Mouse (Mus musculus): ENCODE results near the gene Rab40b. TPM values are rescaled to one million over a fixed set of nuclear protein-coding genes. Genes with fewer than 3 reads are reported as not detected.

Gene Rab40b
- 11.4 and 11.9 TPM in 2 replicates for polyA plus RNA-seq (2015; fragmentation: Nextera tagmentation; extraction: Ambion mirVana)

- peak within 1 kb of the TSS; percentile 51 for H3K9ac ChIP-seq
- peak within 1 kb of the TSS; percentile 46 for H3K27ac ChIP-seq
- H3K4me1 ChIP-seq: peaks cover 13% of the 10 kb centered on the region
- peak; percentile 99 for ATAC-seq (replicated peaks)
- no peaks in the 10 kb centered on the region for H3K27me3 ChIP-seq (replicated peaks)
- no peaks in the 10 kb centered on the region for H3K9me3 ChIP-seq
- H3K36me3 ChIP-seq (replicated peaks): no peaks in the 10 kb centered on the region
- H3K4me2 ChIP-seq: peak within 1 kb of the TSS; percentile 70
- under 1% methylated on average over 61 of the region's 61 CpGs for WGBS
- peak within 1 kb of the TSS; percentile 62 for H3K4me3 ChIP-seq
Observed at GRCm38 (mm10) chr11:121387750-121388553, at the start of gene Rab40b. TSS of gene Rab40b (minus strand) at chr11:121388251.

- no peak for ATAC-seq (replicated peaks)
Observed at GRCm38 (mm10) chr11:121437236-121437635, 49.2 kb upstream of the Rab40b start.

GRCm38 (mm10) chr11:121434156-121435155 is 46.4 kb upstream of the Rab40b start, which contains the start of gene Fn3k:
TSS of gene Fn3k (plus strand) at chr11:121434913.
- no peaks in the 10 kb centered on the region for H3K36me3 ChIP-seq (replicated peaks)
- H3K4me2 ChIP-seq: peak within 1 kb of the TSS; percentile 88
- peak within 1 kb of the TSS; percentile 53 for H3K4me3 ChIP-seq
- no peaks in the 10 kb centered on the region for H3K9me3 ChIP-seq
- no peaks in the 10 kb centered on the region for H3K27me3 ChIP-seq (replicated peaks)
- ATAC-seq (replicated peaks): peak; percentile 98
- peaks cover 26% of the 10 kb centered on the region for H3K4me1 ChIP-seq
- H3K27ac ChIP-seq: peak within 1 kb of the TSS; percentile 71
- 6% methylated on average over 30 of the region's 30 CpGs for WGBS
- H3K9ac ChIP-seq: peak within 1 kb of the TSS; percentile 53

More at GRCm38 (mm10) chr11:121437236-121437635, 49.2 kb upstream of the Rab40b start:
- no peak overlapping the region for H3K27ac ChIP-seq
- no peak overlapping the region for H3K4me3 ChIP-seq
- peaks cover 26% of the 10 kb centered on the region for H3K4me1 ChIP-seq
- WGBS: 78% methylated on average over 5 of the region's 5 CpGs
- no peaks in the 10 kb centered on the region for H3K9me3 ChIP-seq
- H3K4me2 ChIP-seq: no peak overlapping the region
- no peaks in the 10 kb centered on the region for H3K36me3 ChIP-seq (replicated peaks)
- H3K27me3 ChIP-seq (replicated peaks): no peaks in the 10 kb centered on the region
- H3K9ac ChIP-seq: no peak overlapping the region

GRCm38 (mm10) chr11:121433397-121433796 is 45.3 kb upstream of the Rab40b start:
- no peak overlapping the region for H3K27ac ChIP-seq
- H3K9ac ChIP-seq: no peak overlapping the region
- no peak overlapping the region for H3K4me2 ChIP-seq
- H3K27me3 ChIP-seq (replicated peaks): no peaks in the 10 kb centered on the region
- peaks cover 20% of the 10 kb centered on the region for H3K4me1 ChIP-seq
- no peaks in the 10 kb centered on the region for H3K36me3 ChIP-seq (replicated peaks)
- no peaks in the 10 kb centered on the region for H3K9me3 ChIP-seq
- H3K4me3 ChIP-seq: no peak overlapping the region
- WGBS: 87% methylated on average over 4 of the region's 4 CpGs
- ATAC-seq (replicated peaks): no peak

- H3K27ac ChIP-seq: peak overlapping the region; percentile 76
- no peaks in the 10 kb centered on the region for H3K27me3 ChIP-seq (replicated peaks)
- ATAC-seq (replicated peaks): peak; percentile 81; the same call in 1 of the 2 replicates
- H3K4me3 ChIP-seq: peak overlapping the region; percentile 86
- H3K4me1 ChIP-seq: peaks cover 16% of the 10 kb centered on the region
- H3K36me3 ChIP-seq (replicated peaks): no peaks in the 10 kb centered on the region
- H3K9me3 ChIP-seq: no peaks in the 10 kb centered on the region
- under 1% methylated on average over 28 of the region's 28 CpGs for WGBS
- H3K9ac ChIP-seq: peak overlapping the region; percentile 63
- peak overlapping the region; percentile 90 for H3K4me2 ChIP-seq
Observed at GRCm38 (mm10) chr11:121421553-121422173, 33.6 kb upstream of the Rab40b start.

- H3K4me3 ChIP-seq: peak within 1 kb of the TSS; percentile 86
- H3K27ac ChIP-seq: peak within 1 kb of the TSS; percentile 76
- H3K9me3 ChIP-seq: no peaks in the 10 kb centered on the region
- H3K4me1 ChIP-seq: peaks cover 16% of the 10 kb centered on the region
- H3K4me2 ChIP-seq: peak within 1 kb of the TSS; percentile 90
- H3K36me3 ChIP-seq (replicated peaks): no peaks in the 10 kb centered on the region
- WGBS: 1% methylated on average over 28 of the region's 28 CpGs
- ATAC-seq (replicated peaks): peak; percentile 99
- peak within 1 kb of the TSS; percentile 63 for H3K9ac ChIP-seq
- no peaks in the 10 kb centered on the region for H3K27me3 ChIP-seq (replicated peaks)
Observed at GRCm38 (mm10) chr11:121420830-121421552, 32.9 kb upstream of the Rab40b start, which contains the start of gene Fn3krp. TSS of gene Fn3krp (plus strand) at chr11:121421401.

GRCm38 (mm10) chr11:121420379-121420778 is 32.3 kb upstream of the Rab40b start:
- WGBS: 53% methylated on average over 5 of the region's 5 CpGs
- peak overlapping the region; percentile 63; the same call in 1 of the 2 replicates for H3K9ac ChIP-seq
- H3K36me3 ChIP-seq (replicated peaks): no peaks in the 10 kb centered on the region
- ATAC-seq (replicated peaks): no peak
- peak overlapping the region; percentile 90 for H3K4me2 ChIP-seq
- no peaks in the 10 kb centered on the region for H3K9me3 ChIP-seq
- H3K27me3 ChIP-seq (replicated peaks): no peaks in the 10 kb centered on the region
- peaks cover 16% of the 10 kb centered on the region for H3K4me1 ChIP-seq
- H3K4me3 ChIP-seq: peak overlapping the region; percentile 86; the same call in 1 of the 2 replicates
- no peak overlapping the region for H3K27ac ChIP-seq

- no peaks in the 10 kb centered on the region for H3K36me3 ChIP-seq (replicated peaks)
- H3K27me3 ChIP-seq (replicated peaks): no peaks in the 10 kb centered on the region
- H3K9ac ChIP-seq: no peak overlapping the region
- WGBS: 46% methylated on average over 2 of the region's 2 CpGs
- peaks cover 16% of the 10 kb centered on the region for H3K4me1 ChIP-seq
- H3K4me3 ChIP-seq: no peak overlapping the region
- ATAC-seq (replicated peaks): no peak
- no peak overlapping the region for H3K27ac ChIP-seq
- no peak overlapping the region for H3K4me2 ChIP-seq
- no peaks in the 10 kb centered on the region for H3K9me3 ChIP-seq
Observed at GRCm38 (mm10) chr11:121418932-121419331, 30.9 kb upstream of the Rab40b start.

- H3K4me2 ChIP-seq: no peak overlapping the region
- H3K4me1 ChIP-seq: peaks cover 16% of the 10 kb centered on the region
- H3K4me3 ChIP-seq: no peak overlapping the region
- H3K27me3 ChIP-seq (replicated peaks): no peaks in the 10 kb centered on the region
- no peak overlapping the region for H3K27ac ChIP-seq
- no peak overlapping the region for H3K9ac ChIP-seq
- 87% methylated on average over 5 of the region's 5 CpGs for WGBS
- no peak for ATAC-seq (replicated peaks)
- no peaks in the 10 kb centered on the region for H3K36me3 ChIP-seq (replicated peaks)
- no peaks in the 10 kb centered on the region for H3K9me3 ChIP-seq
Observed at GRCm38 (mm10) chr11:121417971-121418370, 29.9 kb upstream of the Rab40b start.

GRCm38 (mm10) chr11:121415351-121415750 is 27.3 kb upstream of the Rab40b start:
- Histone ChIP-seq H3K4me3 (no peak overlapping the region), H3K27me3 (replicated peaks) (no peaks in the 10 kb centered on the region), H3K9me3 (no peaks in the 10 kb centered on the region), H3K36me3 (replicated peaks) (no peaks in the 10 kb centered on the region), H3K4me2 (no peak overlapping the region), H3K9ac (no peak overlapping the region), H3K4me1 (peaks cover 1% of the 10 kb centered on the region), H3K27ac (no peak overlapping the region)
- ATAC-seq (replicated peaks): no peak
- WGBS: 72% methylated on average over 5 of the region's 5 CpGs

GRCm38 (mm10) chr11:121414762-121415161 is 26.7 kb upstream of the Rab40b start:
- Histone ChIP-seq H3K27ac (no peak overlapping the region), H3K36me3 (replicated peaks) (no peaks in the 10 kb centered on the region), H3K4me1 (no peaks in the 10 kb centered on the region), H3K27me3 (replicated peaks) (no peaks in the 10 kb centered on the region), H3K4me2 (no peak overlapping the region), H3K9me3 (no peaks in the 10 kb centered on the region), H3K4me3 (no peak overlapping the region), H3K9ac (no peak overlapping the region)
- 89% methylated on average over 5 of the region's 5 CpGs for WGBS
- no peak for ATAC-seq (replicated peaks)

Data from midbrain, embryonic 15.5 days (tissue).